Mouse (Mus musculus) kidney, postnatal 25 days (tissue): ENCODE data around the gene Ankrd24.

ENCODE experiments used
- DNase-seq, 2 experiments: peaks; one replicate each; pipeline ENCODE4 v3.0.0; 2021; ENCODE audit warnings: mixed read lengths in 2 of 2

Gene Ankrd24

DNA sequence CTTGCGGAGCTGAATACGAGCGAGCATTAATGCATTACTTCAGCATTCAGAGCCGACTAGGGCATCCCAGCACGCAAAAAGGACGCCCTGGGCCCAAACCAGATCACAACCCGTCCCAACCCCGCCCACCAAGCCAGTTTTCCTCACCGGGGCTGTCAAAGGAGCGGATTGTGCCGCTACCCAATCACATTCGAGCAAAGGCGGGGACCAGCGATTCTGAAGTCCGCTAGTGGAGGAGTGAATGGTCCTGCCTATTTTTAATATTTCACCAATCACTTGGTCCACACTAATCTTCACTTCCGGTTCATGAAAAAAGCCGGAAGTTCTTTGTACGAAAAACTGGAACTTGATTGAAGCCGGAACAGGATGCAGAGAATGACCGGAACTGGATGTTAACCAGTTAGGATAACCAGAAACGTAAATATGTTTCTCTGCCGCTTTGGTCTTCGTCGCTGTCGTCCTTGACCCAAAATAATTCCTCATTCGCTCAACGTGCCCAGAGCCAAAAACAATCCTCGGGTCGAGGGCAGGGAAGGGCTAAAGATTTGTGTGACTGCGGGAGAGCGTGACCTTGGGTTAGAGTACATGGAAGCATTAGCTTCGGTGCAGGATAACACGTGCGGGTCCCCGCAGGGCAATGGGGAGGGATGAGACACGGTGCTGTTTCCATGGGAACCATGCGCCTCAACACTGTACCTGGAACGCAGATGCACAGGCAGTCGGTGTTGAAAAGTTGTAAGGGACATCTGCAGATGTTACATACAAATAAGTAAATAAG is 22.2 kb upstream of the Ankrd24 start, which contains the start of gene BC025920:
Gene BC025920, plus strand, starts transcription at position 297 of the 778 bp plus-strand sequence.
- peak; percentile 97 to 99 for DNase-seq

DNA sequence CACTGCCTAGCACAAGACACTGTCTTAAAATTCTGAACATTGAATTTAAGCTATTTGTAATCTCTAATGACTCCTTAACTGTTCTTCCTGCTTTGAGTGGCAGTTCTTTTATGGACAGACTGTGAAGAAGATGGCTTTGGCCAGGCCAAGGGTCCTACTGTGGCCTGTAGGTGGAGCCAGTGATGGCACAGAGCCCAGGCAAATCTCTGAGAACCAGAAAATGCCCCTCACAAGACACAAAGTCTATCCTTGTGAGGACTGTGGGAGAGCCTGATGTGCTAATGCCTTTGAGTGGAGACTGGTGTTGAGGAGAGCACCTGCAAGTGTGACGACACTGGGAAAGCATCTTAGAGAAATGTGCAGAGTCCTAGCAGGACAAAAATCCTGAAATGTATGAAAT is 20.0 kb upstream of the Ankrd24 start:
- no peak for DNase-seq

DNA sequence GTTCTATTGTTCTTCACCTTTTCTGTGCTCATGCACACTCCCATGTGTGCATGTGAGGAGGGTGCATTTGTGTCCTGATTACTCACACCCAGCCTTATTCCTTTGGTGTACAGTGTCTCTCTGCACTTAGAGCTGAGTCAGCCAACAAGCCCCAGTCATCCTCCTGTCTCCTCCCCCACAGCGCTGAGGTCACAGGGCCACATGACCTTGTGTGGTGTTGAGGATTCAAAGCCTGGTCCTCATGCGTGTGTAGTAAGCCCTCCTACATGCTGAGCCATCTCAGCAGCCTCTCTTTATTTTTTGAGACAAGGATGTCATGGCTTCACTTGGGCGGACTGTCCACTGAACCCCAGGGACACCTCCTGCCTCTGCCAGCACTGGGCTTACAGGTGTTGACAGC is 15.6 kb upstream of the Ankrd24 start:
- DNase-seq: no peak

DNA sequence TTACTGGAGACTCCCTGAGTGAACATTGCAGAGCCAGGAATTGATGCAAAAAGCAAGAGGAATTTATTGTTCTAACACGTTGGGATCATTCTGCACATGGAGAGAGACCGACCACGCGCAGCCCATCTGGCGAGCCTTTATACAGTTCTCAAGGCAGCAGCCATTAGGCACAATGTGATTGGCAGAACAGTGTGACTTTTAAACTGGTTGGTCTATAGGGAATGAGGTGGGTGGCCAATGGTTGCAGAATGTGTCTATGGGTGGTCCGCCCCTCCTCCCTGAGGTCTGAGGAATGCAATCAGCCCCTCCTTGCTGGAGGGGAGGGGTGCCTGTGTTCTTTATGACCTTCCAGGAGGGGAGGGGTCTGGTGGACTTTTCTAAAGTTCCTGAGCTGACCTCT is 12.9 kb upstream of the Ankrd24 start:
- no peak for DNase-seq

DNA sequence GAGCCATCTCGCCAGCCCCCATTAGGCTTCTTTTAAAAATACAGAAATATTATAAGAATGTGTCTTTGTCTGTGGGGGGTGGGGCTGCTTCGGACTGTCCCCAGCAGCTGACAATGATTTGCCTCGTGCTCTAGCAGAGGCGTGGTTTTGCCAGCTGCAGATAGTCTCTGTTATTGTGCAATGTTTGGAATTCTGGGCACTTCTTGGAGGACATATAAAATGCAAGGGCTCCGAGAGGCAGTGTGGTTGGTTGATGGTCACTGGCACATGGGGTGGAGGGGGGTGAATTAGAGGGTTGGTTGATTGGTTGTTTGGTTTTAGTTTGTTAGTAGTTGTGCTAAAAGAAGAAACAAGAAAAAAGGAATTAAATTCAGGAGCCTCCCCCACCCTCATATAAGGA is 8.4 kb upstream of the Ankrd24 start:
- no peak for DNase-seq

DNA sequence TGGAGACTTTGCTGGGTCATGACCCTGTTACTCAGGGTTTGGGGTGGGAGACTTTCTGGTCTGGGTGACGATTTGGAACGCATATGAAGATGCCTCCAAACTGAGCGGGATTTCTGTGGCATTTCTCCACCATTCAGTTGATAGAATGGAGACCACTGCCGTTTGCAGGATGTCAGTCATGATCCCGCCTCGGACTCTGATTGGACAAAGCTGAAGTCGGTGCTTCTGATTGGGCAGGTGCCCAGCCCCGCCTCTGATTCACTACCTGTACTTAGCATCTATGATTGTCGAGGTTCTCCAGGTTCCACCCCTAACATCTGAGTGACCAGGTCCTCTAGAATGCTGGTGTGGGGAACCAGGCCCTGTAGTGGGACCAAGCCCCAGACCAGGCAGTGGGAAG is 7.6 kb upstream of the Ankrd24 start:
- no peak for DNase-seq

DNA sequence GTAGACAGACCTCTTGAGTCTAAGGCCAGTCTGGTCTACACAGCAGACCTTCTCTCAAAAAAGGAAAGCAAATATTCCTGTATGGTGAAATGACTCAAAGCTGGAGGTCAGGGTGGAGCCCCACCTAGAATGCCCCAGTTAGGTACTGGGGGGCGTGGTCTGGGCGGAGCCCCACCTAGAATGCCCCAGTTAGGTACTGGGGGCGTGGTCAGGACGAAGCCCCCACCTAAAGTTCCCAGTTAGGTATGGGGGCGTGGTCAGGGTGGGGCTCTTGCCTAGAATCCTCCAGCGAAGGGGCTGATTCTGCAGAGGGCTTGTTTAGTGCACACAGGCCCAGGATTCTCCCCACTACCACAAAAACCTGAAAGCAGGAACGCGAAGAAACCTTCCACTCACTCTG is 4.9 kb upstream of the Ankrd24 start:
- no peak for DNase-seq

DNA sequence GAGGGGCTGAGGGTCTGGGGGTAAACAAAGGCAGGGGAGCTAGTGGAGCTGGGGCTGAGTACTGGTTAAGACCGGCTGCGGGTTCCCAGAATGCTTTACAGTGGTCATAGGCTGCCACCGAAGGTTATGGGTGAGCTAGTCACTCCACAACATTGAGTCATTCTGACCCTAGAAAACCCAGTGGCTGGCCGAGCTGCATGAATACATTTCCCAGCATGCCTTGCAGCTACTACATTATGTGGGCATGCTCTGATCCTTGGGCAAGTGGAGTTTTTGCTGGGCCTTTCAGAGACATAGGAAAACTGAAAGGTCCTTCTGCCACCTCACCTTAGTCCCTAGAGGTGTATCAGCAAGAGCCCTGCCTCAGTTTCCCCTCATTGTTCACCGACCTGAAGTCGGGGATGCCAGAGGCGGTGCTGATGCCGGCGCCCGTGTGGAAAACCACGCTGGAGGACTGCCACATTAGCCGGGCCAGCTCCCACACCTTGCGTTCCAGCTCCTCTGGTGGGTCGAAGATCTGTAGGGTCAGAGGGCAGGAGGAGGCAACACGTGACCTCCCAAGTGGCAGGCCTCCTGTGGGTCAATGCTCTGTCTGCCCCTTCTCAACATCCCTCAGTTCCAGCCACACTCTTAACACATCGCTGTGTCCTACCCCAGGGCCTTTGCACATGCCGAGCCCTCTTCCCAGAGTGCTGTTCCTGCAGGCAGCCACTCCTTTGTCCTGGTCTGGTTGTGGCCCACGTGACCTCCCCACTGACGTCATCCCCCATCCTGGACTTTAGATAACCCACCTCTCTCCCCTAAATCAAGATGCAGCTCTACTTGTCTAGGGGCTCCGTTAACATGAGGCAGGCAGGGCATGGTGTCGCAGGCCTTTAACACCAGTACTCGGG is 2.0 kb upstream of the Ankrd24 start:
- DNase-seq: no peak

DNA sequence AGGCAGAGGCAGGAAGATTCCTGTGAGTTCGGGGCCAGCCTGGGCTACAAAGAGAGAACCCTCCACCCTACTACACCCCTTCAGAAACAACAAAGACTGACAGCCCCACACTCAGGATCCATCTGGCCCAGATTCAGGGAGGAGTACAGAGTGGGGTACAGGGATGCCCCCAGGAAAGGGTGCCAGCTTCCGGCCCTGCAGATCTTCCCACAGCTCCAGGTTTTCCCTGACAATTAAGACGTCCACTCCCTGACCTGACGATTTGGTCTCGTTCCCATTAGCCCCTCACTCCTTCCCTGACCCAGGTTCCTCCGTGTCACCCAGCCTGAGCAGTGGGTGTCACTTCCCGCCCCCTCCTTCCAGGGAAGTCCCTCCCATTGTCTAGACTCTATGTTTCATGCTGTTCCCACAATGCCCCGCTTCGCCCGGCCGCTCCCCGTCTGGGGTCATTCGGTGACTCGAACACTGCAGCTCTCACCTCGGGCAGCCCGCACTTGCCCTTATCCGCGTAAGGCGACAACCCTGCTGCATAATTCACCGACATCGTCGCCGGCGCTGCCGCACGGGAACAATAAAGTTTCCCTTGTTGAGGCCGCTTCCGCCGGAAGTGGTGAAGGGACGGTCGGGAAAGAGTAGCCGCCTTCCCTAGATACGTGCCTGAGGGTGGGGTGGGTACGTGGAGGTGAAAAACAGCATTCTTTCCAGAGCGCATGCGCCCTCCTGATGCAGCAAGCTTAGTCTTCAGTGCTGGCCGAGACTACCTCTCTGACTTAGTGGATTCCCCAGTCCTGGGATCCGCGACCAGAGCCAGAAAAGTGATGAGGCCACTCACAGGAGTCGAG is 1.1 kb upstream of the Ankrd24 start, which contains the start of gene Sirt6:
Gene Sirt6, minus strand, starts transcription at position 804 of the 842 bp plus-strand sequence.
- DNase-seq: peak; percentile 96 to 98

DNA sequence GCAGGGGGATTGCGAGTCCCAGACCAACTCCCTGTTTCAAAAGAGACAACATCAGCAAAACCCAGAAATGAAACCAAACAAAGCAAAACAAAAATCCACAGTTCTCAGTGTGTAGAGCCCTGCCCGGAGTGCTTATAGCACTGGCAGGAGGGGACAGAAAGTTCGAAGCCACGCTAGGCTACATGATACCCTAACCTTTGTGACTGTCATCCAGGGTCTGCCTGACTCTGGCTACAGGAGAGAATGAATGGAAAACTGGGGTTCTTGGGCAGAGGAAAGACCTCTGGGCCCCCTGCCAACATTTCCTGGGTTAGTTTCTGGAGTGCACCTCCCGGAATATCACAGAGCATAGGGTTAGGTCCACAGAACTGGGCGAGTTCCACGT is 512 bp upstream of the Ankrd24 start:
- peak in 1 of 2 experiments; percentile 43 for DNase-seq

DNA sequence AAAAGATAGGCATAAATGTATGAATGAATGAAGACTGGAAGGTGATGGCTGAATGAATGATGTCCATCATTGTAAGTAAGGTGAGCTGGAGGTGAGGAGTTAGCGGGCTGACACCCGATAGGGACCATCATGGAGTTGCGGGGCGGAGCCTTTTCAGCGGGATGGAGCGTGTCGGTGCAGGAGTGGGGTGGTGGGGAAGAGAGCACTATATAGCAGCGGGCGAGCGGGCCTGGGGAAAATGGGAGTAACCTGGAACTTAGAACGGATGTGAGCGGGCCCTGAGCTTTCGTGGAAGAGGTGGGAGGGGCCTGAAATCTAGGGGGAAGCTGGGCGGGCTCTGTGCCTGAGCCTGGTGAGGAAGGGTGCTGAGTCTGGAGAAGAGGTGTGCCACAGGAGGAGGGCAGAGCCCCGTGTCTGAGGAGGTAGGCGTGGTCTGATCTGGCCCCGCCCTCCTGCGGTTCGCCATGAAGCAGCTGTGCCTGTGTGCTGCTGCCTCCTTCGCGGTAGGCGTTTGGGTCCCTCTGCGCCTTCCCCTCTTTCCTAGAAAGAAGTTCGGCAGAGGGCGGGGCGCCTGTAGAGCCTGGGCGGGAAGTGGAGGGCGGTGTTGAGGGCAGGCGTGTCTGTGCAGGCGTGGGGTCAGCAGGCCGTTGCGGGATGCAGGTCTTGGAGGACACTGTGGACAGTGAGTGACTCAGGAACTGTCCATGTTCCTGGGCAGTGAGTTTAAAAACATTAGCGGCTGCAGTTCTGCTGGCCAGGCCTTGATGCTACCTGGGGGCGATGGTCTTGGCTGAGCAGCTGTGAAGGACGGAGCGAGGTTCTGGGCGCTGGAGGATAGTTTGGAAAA is 5.1 kb downstream of the Ankrd24 start:
- peak; percentile 90 to 93 for DNase-seq

DNA sequence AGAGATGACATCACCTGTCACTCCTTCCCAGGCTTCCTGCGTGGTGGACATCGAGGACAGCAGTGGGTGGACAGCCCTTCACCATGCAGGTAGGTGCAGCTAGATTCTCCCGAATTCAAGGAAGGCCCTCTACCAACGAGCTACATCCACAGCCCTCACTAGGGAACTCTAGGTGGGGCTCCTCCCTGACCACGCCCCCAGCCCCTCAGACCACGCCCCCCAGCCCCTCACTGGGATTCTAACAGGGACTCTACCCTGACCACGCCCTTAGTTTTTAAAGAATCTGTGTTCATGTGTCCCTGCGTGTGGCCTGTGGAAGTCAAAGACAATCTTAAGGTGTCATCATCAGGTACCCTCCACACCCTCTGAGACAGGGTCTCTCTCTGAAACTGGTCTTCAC is 8.0 kb downstream of the Ankrd24 start:
- no peak for DNase-seq

DNA sequence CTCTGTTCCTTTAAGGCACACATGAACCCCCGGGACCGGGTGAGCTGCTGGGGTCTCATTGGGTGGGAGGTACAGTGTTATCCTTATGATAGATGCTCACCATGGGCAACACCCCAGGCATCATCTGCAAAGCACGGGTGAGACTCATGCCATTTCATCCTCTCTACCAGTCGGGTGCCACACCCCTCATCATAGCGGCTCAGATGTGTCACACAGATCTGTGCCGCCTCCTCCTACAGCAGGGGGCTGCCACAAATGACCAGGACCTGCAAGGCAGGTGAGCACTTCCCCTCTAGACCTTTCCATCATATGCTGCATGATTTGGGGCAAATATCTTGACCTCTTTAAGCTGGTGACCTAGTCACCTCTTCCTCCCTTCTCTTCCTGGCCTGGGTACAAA is 9.8 kb downstream of the Ankrd24 start:
- peak in 1 of 2 experiments; percentile 28 for DNase-seq

DNA sequence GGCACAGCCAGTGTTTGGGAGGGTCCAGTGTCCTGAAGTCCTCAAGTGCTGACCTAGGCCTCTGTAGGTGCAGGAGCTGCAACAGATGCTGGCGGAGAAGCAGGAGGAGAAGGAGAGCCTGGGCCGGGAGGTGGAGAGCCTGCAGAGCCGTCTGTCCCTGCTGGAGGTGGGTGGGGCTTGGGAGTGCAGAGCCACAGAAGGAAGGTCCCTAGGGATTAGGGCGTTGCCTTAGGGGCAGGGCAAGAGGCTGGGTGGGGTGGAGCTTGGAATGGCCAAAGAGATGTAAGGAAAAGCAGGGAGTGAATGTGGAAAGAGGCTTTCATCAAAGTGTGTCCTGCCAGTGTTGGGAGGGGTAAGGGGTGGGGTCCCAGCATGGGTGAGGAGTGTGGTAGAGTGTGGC is 12.5 kb downstream of the Ankrd24 start:
- DNase-seq: peak in 1 of 2 experiments; percentile 56

DNA sequence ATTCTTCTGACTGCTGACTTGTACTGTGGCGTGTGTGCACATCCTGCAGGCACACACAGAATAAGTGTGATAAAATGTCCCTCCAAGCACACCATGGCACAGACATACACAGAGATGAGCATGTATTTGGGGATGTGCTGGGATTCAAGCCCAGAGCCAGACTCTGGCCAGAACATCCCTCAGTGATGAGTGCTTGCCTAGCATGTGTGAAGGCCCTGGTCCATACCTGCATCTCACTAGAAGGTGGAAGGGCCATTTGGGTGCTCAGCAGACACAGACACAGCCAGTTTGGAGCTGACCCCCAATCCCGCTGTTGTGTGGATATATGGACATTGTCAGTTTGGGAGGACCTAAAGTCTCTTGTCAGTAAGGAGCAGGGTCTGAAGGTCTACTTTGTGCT is 13.2 kb downstream of the Ankrd24 start:
- DNase-seq: peak in 1 of 2 experiments; percentile 30

DNA sequence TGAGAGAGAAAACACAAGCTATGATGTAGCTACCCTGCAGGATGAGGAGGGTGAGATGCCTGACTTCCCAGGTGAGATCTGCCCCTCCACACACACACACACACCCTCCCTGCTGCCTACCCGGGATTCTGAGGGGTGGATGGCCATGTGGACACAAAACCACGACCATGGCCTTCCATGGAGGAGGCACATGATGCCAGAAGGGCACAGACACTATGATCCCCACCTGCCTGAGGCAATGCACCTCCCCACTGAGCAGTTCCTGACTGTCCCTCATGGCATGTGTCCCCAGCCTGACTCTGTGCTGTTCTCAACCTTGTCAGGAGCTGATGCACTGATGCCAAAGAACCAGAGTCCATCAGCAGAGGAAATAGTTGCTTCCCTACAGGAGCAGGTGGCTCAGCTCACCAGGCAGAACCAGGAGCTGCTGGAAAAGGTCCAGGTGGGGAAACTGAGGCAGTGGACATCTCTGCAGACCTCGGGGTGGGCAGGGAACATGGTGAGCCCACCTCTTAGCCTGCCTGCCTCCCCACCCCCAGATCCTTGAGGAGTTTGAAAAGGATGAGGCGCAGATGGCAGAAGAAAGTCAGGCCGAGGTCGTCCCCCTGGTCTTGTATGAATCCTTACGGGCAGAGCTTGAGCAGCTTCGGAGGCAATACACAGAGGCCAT is 13.8 kb downstream of the Ankrd24 start:
- DNase-seq: peak in 1 of 2 experiments; percentile 45

DNA sequence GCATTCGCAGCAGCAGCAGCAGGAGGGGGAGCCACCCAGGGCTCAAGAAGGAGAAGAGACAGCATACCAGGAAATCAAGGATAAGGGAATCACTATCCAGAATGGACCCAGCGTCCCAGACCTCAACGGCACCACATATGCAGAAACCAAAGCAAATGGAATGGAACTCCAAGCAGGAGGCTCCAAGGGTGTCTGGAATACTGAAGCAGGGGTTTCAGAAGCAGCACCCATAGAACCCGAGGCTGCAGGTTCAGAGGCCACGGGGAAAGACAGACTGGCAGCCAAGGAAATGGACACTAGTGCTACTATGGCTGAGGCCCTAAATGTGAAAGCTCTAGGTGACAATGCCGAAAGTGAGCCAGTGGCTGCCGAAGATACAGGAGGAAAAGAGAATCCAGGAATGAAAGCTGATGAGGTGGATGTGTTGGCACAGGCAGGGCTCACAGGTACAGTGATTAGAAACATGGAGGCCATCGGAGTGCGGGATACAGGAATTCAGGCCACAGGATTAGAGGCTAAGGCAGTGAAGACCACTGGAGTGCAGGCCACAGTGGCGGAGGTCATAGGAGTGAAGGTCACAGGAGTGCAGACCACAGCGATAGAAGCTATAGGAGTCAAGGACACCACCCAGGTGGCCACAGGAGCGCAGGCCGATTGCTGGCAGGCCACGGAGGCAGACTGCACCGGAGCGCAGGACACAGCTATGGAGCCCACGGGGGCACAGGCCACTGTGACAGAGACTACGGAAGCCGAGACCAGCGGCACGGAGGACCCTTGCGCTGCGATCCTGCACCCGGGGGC is 14.5 kb downstream of the Ankrd24 start:
- peak in 1 of 2 experiments; percentile 39 for DNase-seq

DNA sequence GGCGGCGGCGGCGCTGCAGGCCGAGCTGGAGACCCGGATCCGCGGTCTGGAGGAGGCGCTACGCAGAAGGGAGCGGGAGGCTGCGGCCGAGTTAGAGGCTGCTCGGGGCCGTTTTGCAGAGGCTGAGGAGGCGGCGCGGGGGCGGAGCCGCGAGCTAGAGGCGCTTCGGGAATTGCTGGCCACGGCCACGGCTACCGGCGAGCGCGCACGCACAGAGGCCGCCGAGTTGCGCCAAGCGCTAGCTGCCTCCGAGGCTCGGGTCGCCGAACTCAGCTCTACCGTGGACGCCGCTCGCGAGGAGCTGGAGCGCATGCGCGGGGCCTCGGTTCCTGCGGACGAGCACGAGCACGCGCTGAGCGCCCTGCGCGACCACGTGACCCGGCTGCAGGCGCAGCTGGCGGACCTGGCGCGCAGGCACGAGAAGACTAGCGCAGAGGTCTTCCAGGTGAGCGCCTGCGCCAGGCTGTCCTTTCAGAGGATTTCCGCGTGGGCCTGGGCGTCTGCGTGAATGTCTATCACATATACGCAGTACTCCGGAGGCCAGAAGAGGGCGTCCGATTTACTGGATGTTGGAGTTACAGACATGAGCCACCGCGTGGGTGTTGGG is 15.2 kb downstream of the Ankrd24 start:
- DNase-seq: peak; percentile 96 to 99

DNA sequence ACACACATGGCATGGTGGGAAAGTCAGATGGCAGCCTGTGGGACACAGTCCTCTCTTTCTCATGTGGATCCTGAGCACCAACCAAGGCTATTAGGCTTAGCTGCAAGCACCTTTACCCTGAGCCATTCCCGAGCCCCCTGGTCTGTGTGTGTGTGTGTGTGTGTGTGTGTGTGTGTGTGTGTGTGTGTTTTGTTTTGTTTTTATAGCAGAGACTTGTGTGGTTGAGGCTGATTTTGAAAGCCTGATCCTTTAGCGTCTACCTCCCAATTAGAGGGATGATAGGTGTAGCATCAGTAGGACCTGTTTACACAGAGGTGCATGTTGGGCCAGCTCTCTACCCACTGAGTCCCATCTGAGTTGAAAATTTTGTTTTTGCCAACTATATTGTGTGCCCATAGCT is 15.8 kb downstream of the Ankrd24 start:
- no peak for DNase-seq

DNA sequence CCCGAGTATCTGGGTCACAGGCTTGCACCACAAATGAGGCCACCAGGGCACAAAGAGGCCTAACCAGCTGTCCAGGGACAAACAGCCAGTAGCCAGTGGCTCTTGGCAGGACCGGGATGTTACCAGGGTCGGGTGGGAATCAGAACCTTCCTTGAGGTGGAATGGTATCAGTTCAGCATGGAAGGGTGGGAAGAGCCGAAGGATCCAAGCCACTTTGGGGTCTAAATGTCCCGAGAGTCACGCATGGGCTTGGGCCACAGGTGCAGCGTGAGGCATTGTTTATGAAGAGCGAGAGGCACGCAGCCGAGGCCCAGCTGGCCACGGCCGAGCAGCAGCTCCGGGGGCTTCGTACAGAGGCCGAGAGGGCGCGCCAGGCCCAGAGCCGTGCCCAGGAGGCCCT is 16.4 kb downstream of the Ankrd24 start:
- peak in 1 of 2 experiments; percentile 30 for DNase-seq
